Mouse (Mus musculus): ENCODE measurements at regions not wholly inside any gene's neighbourhood (a gene's known extent, or its start where the extent isn't known, plus 50 kb on each side); places are given as distances from the start of the nearest gene placed in this dataset.
"Not testable (repeated sequence)": the region's sequence is repeated elsewhere in the genome, so short reads cannot be mapped to it uniquely, and the experiment has no call there.

GRCm38 (mm10) chr11:27105920-27106319, 512.1 kb upstream of the Vrk2 start:
- DNase-seq (ENCODE audit: low spot score in 2 of 2): no peak

GRCm38 (mm10) chr11:27102906-27103305, 509.1 kb upstream of the Vrk2 start:
- DNase-seq (ENCODE audit: low spot score in 2 of 2): no peak

- DNase-seq (ENCODE audit: low spot score in 2 of 2): no peak
Observed at GRCm38 (mm10) chr11:27102045-27102444, 508.2 kb upstream of the Vrk2 start.

GRCm38 (mm10) chr11:27096615-27097014, 502.8 kb upstream of the Vrk2 start:
- DNase-seq (ENCODE audit: low spot score in 2 of 2): no peak

GRCm38 (mm10) chr11:27095460-27095859, 501.7 kb upstream of the Vrk2 start:
- not testable (repeated sequence) for DNase-seq (ENCODE audit: low spot score in 2 of 2)

- no peak for DNase-seq (ENCODE audit: low spot score in 2 of 2)
Observed at GRCm38 (mm10) chr11:27086516-27086915, 492.7 kb upstream of the Vrk2 start.

- no peak for DNase-seq (ENCODE audit: low spot score in 2 of 2)
Observed at GRCm38 (mm10) chr11:27081188-27081587, 487.4 kb upstream of the Vrk2 start.

- no peak for DNase-seq (ENCODE audit: low spot score in 2 of 2)
Observed at GRCm38 (mm10) chr11:27070381-27070780, 476.6 kb upstream of the Vrk2 start.

- no peak for DNase-seq (ENCODE audit: low spot score in 2 of 2)
Observed at GRCm38 (mm10) chr11:27027243-27027852, 433.5 kb upstream of the Vrk2 start.

- no peak for DNase-seq (ENCODE audit: low spot score in 2 of 2)
Observed at GRCm38 (mm10) chr11:27025500-27025899, 431.7 kb upstream of the Vrk2 start.

GRCm38 (mm10) chr11:26996292-26997099, 402.7 kb upstream of the Vrk2 start:
- DNase-seq (ENCODE audit: low spot score in 2 of 2): no peak

GRCm38 (mm10) chr11:26981216-26981615, 387.4 kb upstream of the Vrk2 start:
- DNase-seq (ENCODE audit: low spot score in 2 of 2): no peak

- DNase-seq (ENCODE audit: low spot score in 2 of 2): no peak
Observed at GRCm38 (mm10) chr11:26972533-26973081, 378.8 kb upstream of the Vrk2 start.

GRCm38 (mm10) chr11:26971161-26971560, 377.4 kb upstream of the Vrk2 start:
- no peak for DNase-seq (ENCODE audit: low spot score in 2 of 2)

GRCm38 (mm10) chr11:26967427-26967826, 373.6 kb upstream of the Vrk2 start:
- no peak for DNase-seq (ENCODE audit: low spot score in 2 of 2)

- DNase-seq (ENCODE audit: low spot score in 2 of 2): no peak
Observed at GRCm38 (mm10) chr11:26962928-26963667, 369.3 kb upstream of the Vrk2 start.

- DNase-seq (ENCODE audit: low spot score in 2 of 2): no peak
Observed at GRCm38 (mm10) chr11:26962040-26962927, 368.5 kb upstream of the Vrk2 start.

- DNase-seq (ENCODE audit: low spot score in 2 of 2): peak; percentile 54 to 83
Observed at GRCm38 (mm10) chr11:26961336-26961980, 367.7 kb upstream of the Vrk2 start.

- no peak for DNase-seq (ENCODE audit: low spot score in 2 of 2)
Observed at GRCm38 (mm10) chr11:26956153-26956552, 362.4 kb upstream of the Vrk2 start.

- no peak for DNase-seq (ENCODE audit: low spot score in 2 of 2)
Observed at GRCm38 (mm10) chr11:26931766-26932165, 338.0 kb upstream of the Vrk2 start.

GRCm38 (mm10) chr11:26907099-26907498, 313.3 kb upstream of the Vrk2 start:
- DNase-seq (ENCODE audit: low spot score in 2 of 2): no peak

Measured in spleen, postnatal 10 days (tissue).